Mouse (Mus musculus) embryonic fibroblast, embryonic 13.5 days (primary cell): Measurements from ENCODE around the gene Ankrd54.

Experiments
- CTCF ChIP-seq: IDR thresholded peaks from 2 replicates; pipeline ENCODE4 v1.5.1; 2011; ENCODE audit warnings: mild to moderate bottlenecking, control low read depth, low read length, moderate library complexity, borderline replicate concordance; ENCODE audit not compliant: insufficient read depth
- POLR2A ChIP-seq: IDR thresholded peaks from 2 replicates; pipeline ENCODE4 v1.6.1; 2011; ENCODE audit warnings: low read depth, mild to moderate bottlenecking, control low read depth, low read length, moderate library complexity

GRCm38 (mm10) chr15:79097611-79098025 is 34.9 kb upstream of the Ankrd54 start:
- TF ChIP-seq POLR2A: no peak; the same call in 1 of the 2 replicates
- TF ChIP-seq CTCF: no peak
